Mouse (Mus musculus): ENCODE measurements around the gene Ntrk3. TPM values are rescaled to one million over a fixed set of nuclear protein-coding genes. Genes with fewer than 3 reads are reported as not detected.

Ntrk3 gene
- polyA plus RNA-seq, 1 experiment from 2014 or later, result 0.49 TPM

DNA sequence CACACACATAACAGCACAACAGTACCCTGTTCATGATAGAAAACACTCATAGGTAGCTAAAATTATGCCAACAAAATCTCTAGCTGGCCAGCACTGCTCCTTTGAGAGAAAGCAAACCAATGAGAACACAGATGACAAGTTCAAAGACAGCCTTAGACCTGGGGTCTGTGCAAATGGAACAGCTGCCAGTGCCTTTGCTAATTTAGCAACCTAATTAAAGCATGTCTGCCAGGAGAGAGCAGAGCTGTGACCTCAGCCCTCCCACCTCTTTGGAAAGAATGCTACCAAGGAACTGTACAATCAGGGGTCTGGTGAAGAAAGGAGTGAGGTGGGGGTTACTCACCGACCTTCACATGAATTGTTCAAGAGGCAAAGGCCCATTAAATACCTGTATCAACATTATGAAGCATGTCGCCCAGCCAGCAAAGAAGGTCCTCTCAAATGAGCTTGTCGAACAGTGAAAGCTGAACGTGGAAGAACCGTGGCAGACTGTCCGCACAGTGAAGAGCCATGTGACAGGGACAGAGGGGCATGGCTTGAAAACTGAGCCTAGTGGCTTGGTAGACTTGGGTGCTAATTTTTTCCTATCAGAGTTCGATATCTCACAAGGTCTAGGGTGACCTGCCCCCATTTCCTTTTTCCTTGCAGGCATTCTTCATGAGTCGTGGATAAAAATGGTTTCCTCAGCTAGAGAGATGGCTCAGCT is 476.2 kb downstream of the Ntrk3 start:
- Histone ChIP-seq H3K4me1 (replicated peaks) (no peaks in the 10 kb centered on the region; the same call in 1 of the 2 replicates), H3K4me2 (no peak overlapping the region), H3K27ac (ENCODE audit: poor library complexity, severe bottlenecking) (no peak overlapping the region), H3K4me3 (no peak overlapping the region), H3K36me3 (no peaks in the 10 kb centered on the region), H3K27me3 (replicated peaks) (no peaks in the 10 kb centered on the region), H3K9ac (no peak overlapping the region), H3K9me3 (replicated peaks) (no peaks in the 10 kb centered on the region)
- ATAC-seq (ENCODE audit: insufficient number of reproducible peaks, low FRiP score), result no peak
- 74% methylated on average over 8 of the region's 8 CpGs for WGBS

DNA sequence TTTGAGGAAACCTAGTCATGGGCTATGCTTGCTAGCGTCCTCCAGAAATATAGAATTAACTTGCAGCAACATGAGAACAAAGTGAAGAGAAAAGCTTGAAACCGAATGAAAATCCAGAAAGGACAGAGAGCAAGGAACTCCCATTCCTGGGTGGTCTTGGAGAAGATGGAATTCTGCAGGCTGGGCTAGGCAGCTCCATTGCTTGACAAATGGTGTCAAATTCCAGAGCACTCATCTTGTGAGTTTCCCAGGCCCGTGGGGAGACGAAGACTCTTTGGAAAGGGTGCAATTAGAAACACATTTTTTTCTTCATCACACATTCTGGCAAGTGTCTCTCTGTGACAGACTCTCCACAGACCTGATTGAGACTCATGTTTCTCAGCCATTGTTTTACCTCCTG is 479.7 kb downstream of the Ntrk3 start:
- Histone ChIP-seq H3K36me3 (no peaks in the 10 kb centered on the region), H3K4me1 (replicated peaks) (no peaks in the 10 kb centered on the region; the same call in 1 of the 2 replicates), H3K9me3 (replicated peaks) (no peaks in the 10 kb centered on the region), H3K27me3 (replicated peaks) (no peaks in the 10 kb centered on the region), H3K4me2 (no peak overlapping the region), H3K9ac (no peak overlapping the region), H3K4me3 (no peak overlapping the region), H3K27ac (ENCODE audit: poor library complexity, severe bottlenecking) (no peak overlapping the region)
- no peak for ATAC-seq (ENCODE audit: insufficient number of reproducible peaks, low FRiP score)
- 23% methylated on average over 4 of the region's 4 CpGs for WGBS

DNA sequence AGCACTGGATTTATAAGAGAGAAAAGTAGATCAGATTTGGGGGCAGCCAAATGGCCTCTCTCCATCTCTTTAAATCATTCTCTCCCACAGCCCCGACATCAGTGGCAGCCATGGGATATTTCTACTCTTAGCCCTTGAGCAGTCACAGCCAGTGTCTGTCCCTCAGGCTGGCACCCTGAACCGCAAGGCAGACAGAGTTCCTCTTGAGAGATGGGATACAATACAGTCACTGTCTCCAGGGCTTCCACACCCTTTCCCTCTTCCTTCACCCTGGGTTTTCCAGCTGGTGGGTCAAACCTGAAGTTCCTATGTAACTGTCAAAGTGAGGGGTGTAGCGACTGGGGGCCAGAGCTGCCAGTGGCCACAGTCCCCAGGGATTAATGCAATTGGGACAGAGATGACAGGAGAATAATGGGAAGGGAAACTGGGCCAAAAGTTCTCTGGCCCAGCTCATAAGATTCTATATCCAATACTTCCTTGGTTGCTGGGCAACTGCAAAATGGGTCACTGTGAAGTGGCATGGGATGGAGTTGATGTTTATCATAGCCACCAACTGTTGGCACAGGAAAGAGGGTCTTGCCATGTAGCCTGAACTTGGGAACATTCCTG is 483.9 kb downstream of the Ntrk3 start:
- WGBS, result 68% methylated on average over 3 of the region's 3 CpGs
- H3K9ac ChIP-seq, result no peak overlapping the region
- no peaks in the 10 kb centered on the region; the same call in 1 of the 2 replicates for H3K4me1 ChIP-seq (replicated peaks)
- no peaks in the 10 kb centered on the region for H3K27me3 ChIP-seq (replicated peaks)
- no peaks in the 10 kb centered on the region for H3K9me3 ChIP-seq (replicated peaks)
- H3K4me2 ChIP-seq, result no peak overlapping the region
- no peaks in the 10 kb centered on the region for H3K36me3 ChIP-seq
- no peak overlapping the region for H3K4me3 ChIP-seq
- no peak overlapping the region for H3K27ac ChIP-seq (ENCODE audit: poor library complexity, severe bottlenecking)
- no peak for ATAC-seq (ENCODE audit: insufficient number of reproducible peaks, low FRiP score)

DNA sequence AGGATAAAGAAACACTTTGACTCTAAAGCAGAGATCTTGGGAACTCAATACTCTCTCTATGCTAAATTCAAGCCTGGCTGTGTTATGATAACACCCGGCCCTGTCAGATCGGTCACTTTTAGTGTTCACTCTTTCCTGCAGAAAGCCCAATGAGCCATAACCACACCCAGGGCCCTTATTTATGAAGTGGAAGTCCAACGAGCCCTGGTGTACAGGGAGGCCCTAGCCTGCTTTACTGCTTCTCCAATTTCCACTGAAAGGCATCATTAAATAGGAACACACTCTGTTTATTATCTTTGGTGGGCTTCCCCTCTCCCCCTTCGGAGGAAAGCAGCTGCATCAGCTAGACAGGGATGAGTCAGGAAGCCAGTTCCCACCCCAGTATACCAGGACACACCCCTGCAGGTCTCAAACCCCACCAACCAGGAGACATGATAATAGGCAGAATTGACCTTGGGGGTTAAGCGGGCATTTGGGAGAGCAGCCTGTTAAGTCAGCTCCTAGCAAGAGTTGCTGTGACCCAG is 489.6 kb downstream of the Ntrk3 start:
- Histone ChIP-seq H3K27ac (ENCODE audit: poor library complexity, severe bottlenecking) (no peak overlapping the region), H3K4me2 (no peak overlapping the region), H3K36me3 (no peaks in the 10 kb centered on the region), H3K4me3 (no peak overlapping the region), H3K4me1 (replicated peaks) (no peaks in the 10 kb centered on the region), H3K9ac (no peak overlapping the region), H3K9me3 (replicated peaks) (no peaks in the 10 kb centered on the region), H3K27me3 (replicated peaks) (no peaks in the 10 kb centered on the region)
- ATAC-seq (ENCODE audit: insufficient number of reproducible peaks, low FRiP score), result no peak
- WGBS, result 66% methylated on average over 5 of the region's 5 CpGs

DNA sequence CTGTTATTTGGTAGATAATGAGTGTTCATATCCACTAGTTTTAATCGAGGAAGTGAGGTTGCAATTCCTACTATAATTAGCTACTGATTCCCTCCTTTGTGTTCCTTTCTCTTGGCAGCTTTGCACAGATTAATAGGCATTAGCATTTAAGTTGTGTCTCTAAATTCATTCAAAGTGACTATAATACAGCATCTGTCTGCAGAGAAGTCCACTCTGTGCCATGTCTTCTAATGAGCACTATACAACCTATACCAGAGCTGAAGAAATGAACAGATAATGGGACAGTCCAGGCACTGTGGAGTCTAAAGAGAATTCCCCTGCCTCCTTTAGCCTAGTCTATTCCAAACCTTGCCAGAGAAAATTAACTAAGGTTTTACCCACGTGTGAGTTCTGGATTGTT is 498.8 kb downstream of the Ntrk3 start:
- Histone ChIP-seq H3K4me1 (replicated peaks) (no peaks in the 10 kb centered on the region), H3K4me3 (no peak overlapping the region), H3K36me3 (no peaks in the 10 kb centered on the region), H3K4me2 (no peak overlapping the region), H3K9ac (no peak overlapping the region), H3K27ac (ENCODE audit: poor library complexity, severe bottlenecking) (no peak overlapping the region), H3K27me3 (replicated peaks) (no peaks in the 10 kb centered on the region), H3K9me3 (replicated peaks) (no peaks in the 10 kb centered on the region)
- 68% methylated on average over 2 of the region's 2 CpGs for WGBS
- no peak for ATAC-seq (ENCODE audit: insufficient number of reproducible peaks, low FRiP score)

DNA sequence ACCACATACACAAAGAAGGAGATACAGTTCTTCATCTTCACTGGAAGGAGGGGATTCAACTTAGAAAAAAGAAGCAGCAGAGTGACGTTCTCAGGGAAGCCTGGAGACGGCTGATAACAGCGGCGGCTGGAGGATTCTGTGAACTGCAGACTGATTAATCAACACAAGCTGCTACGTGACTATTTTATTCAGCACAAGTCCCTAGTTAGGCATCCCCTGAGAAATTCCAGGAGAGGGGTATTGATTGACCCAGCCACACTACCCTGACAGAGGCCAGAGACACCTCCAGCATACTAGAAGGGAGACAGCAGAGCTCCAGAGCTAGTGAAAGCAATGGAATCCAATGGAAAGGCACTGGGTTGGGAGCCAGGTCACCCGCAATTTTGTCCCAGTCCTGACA is 516.1 kb downstream of the Ntrk3 start:
- ATAC-seq (ENCODE audit: insufficient number of reproducible peaks, low FRiP score), result no peak
- Histone ChIP-seq H3K27me3 (replicated peaks) (no peaks in the 10 kb centered on the region), H3K9me3 (replicated peaks) (no peaks in the 10 kb centered on the region), H3K9ac (no peak overlapping the region), H3K4me3 (no peak overlapping the region), H3K27ac (ENCODE audit: poor library complexity, severe bottlenecking) (no peak overlapping the region), H3K36me3 (no peaks in the 10 kb centered on the region), H3K4me2 (no peak overlapping the region), H3K4me1 (replicated peaks) (no peaks in the 10 kb centered on the region)
- WGBS, result 11% methylated on average over 6 of the region's 6 CpGs

DNA sequence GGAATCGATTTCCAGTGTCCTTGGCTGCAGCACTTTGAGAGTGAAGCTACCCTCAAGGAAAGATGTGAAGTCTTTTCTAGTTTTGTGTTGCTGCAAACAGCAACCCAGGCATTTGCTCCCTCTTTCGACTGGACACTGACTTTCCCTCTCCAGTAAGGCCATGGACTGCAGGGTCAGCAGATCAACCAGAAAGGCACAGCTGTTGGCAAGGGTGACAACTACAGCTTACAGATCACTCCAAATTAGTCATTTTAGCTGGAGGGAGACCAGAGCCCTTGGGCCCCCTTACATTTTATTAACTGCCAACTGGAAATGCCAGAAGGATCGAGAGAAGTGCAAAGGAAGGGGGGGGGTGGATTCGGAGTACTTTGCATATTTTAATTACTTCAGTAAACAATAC is 516.9 kb downstream of the Ntrk3 start:
- no peaks in the 10 kb centered on the region for H3K4me1 ChIP-seq (replicated peaks)
- H3K27ac ChIP-seq (ENCODE audit: poor library complexity, severe bottlenecking), result no peak overlapping the region
- no peak for ATAC-seq (ENCODE audit: insufficient number of reproducible peaks, low FRiP score)
- H3K4me3 ChIP-seq, result no peak overlapping the region
- no peak overlapping the region for H3K4me2 ChIP-seq
- H3K36me3 ChIP-seq, result no peaks in the 10 kb centered on the region
- WGBS, result 61% methylated on average over 4 of the region's 4 CpGs
- H3K27me3 ChIP-seq (replicated peaks), result no peaks in the 10 kb centered on the region
- H3K9ac ChIP-seq, result no peak overlapping the region
- no peaks in the 10 kb centered on the region for H3K9me3 ChIP-seq (replicated peaks)

DNA sequence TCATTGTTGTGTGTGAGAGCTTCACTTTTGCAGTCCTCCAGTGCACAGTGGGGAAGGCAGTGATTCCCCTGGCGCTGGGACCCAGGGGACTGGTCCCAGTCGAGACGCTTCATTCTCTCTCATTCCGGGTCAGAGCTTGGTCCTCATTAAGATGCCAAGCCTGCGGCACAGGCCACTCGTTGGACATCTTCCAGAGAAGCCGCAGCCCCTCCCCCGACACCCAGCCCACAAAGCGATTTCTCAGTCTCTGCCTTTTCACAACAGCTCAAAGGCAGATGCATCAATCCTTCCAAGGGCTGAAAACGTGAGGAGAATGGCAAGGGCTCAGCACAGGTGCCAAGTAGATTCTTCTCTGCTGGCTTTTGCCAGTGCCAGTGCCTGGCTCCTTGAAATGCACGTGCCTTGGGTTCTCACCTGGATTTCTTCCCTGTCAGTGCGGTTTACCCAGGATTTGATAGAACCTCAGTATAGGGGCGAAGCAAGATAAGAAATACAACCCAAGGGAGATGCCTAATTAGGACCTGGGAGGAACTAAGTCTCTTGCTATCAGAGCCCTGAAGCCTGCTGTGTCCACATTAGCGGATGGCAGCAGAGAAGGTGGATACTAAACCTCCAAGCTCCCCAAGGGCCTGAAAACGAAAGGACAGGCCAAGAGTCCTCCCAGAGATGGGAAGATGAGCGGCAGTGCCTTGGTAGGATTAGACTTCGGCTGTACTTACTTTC is 546.7 kb downstream of the Ntrk3 start:
- Histone ChIP-seq H3K9ac (no peak overlapping the region), H3K9me3 (replicated peaks) (no peaks in the 10 kb centered on the region), H3K4me2 (no peak overlapping the region), H3K4me3 (no peak overlapping the region), H3K36me3 (no peaks in the 10 kb centered on the region), H3K4me1 (replicated peaks) (no peaks in the 10 kb centered on the region), H3K27me3 (replicated peaks) (peaks cover 16% of the 10 kb centered on the region; the same call in 1 of the 2 replicates), H3K27ac (ENCODE audit: poor library complexity, severe bottlenecking) (no peak overlapping the region)
- no peak for ATAC-seq (ENCODE audit: insufficient number of reproducible peaks, low FRiP score)
- 15% methylated on average over 17 of the region's 17 CpGs for WGBS

DNA sequence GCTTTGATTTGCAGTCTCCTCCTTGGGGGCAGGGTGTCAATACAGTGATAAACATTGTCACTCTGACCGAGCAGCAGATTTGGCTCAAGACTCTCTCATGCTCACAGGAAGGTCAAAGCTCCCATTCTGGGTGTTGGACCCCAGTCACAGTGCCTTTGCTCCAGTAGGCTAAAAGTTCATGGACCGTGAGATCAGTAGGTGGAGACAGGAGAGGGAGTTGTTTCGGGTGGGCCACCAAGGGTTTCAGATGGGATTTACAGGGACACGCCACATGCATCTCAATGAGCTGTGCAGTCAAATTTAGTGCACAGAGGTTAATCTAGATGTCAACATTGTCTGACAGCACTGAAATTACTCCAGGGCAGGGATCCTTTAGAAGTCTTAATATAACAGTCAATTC is 552.2 kb downstream of the Ntrk3 start:
- H3K4me1 ChIP-seq (replicated peaks), result no peaks in the 10 kb centered on the region
- no peak overlapping the region for H3K4me2 ChIP-seq
- H3K4me3 ChIP-seq, result no peak overlapping the region
- no peaks in the 10 kb centered on the region for H3K9me3 ChIP-seq (replicated peaks)
- H3K9ac ChIP-seq, result no peak overlapping the region
- 54% methylated on average over 4 of the region's 4 CpGs for WGBS
- H3K36me3 ChIP-seq, result no peaks in the 10 kb centered on the region
- no peak for ATAC-seq (ENCODE audit: insufficient number of reproducible peaks, low FRiP score)
- H3K27me3 ChIP-seq (replicated peaks), result 0 out of 2 replicates have a peak, but pooled peaks cover 12% of the 10 kb centered on the region
- H3K27ac ChIP-seq (ENCODE audit: poor library complexity, severe bottlenecking), result no peak overlapping the region

DNA sequence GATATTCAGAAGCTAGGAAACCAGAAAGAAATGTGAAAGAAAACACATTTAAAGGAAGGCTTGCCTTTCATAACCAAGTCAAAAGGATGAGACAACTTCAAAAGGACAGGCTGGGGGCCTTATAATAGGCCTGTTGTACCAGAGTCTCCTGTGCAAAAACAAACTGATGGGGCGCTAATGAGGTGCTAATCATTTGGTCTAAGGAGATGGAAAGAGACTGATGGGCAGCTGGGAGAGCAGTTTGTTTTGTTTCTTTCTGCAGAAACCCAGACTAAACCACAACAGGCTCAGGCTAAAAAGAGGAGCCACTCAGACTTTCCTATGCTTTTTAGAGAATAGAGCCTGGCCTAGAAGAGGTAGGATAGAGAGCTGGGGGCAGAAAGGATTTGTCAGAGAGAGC is 554.4 kb downstream of the Ntrk3 start:
- no peak overlapping the region for H3K4me3 ChIP-seq
- no peak overlapping the region for H3K4me2 ChIP-seq
- no peaks in the 10 kb centered on the region for H3K4me1 ChIP-seq (replicated peaks)
- H3K27me3 ChIP-seq (replicated peaks), result no peaks in the 10 kb centered on the region
- H3K27ac ChIP-seq (ENCODE audit: poor library complexity, severe bottlenecking), result no peak overlapping the region
- no peak overlapping the region for H3K9ac ChIP-seq
- no peaks in the 10 kb centered on the region for H3K36me3 ChIP-seq
- WGBS, result 24% methylated on average over 1 of the region's 1 CpGs
- H3K9me3 ChIP-seq (replicated peaks), result no peaks in the 10 kb centered on the region
- ATAC-seq (ENCODE audit: insufficient number of reproducible peaks, low FRiP score), result no peak

DNA sequence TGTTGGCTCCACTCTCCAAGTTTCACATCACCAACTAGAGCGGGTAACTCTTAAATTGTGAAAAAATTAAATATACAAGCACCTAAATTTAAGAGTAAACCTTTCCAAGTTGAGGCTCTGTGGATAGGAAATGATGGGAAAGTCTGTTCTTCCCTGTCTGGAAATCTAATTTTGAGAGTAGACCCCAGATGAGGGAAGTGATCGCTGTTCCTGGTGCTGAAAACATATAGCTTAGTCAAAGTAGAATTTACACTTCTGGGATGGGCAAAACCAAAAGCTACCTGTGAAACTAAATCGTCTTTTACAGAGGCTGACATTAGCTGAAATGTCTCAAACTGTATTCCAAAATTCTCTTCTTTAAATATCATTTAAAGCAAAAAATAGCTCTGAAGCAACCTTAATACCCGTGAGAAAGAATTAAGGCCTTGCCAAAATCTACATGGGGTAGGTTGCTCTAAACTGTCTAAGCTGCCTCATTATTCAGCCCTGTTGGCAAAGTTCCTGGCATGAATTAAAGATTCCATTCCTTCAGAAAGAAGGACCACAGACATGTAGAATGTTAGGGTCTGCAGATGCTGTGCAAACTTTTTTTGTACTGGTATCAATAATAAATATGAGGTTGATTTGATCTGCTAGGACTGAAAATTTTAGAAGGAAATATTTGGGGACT is 557.7 kb downstream of the Ntrk3 start:
- H3K4me2 ChIP-seq, result no peak overlapping the region

More for the DNA sequence above, 557.7 kb downstream of the Ntrk3 start:
- Histone ChIP-seq H3K36me3 (no peaks in the 10 kb centered on the region), H3K9me3 (replicated peaks) (no peaks in the 10 kb centered on the region), H3K4me3 (no peak overlapping the region), H3K27me3 (replicated peaks) (no peaks in the 10 kb centered on the region), H3K27ac (ENCODE audit: poor library complexity, severe bottlenecking) (no peak overlapping the region), H3K4me1 (replicated peaks) (no peaks in the 10 kb centered on the region), H3K9ac (no peak overlapping the region)
- no peak for ATAC-seq (ENCODE audit: insufficient number of reproducible peaks, low FRiP score)
- 68% methylated on average over 4 of the region's 4 CpGs for WGBS

Measured in heart, embryonic 12.5 days (tissue).